Mouse (Mus musculus) E14TG2a.4 (cell line): ENCODE results near the gene Tmem44.
A peak's percentile ranks its signal among the peaks of the same experiment; 100 is the strongest.

Source experiments
- H3K27me3 ChIP-seq: 2 replicates; pipeline ENCODE4 v1.6.1; 2014; ENCODE audit warnings: low read length, control low read depth; ENCODE audit not compliant: insufficient read depth
- H3K36me3 ChIP-seq: 2 replicates; pipeline ENCODE4 v1.6.1; 2014; ENCODE audit warnings: low read length, control low read depth; ENCODE audit not compliant: insufficient read depth
- H3K4me1 ChIP-seq: replicated peaks from 2 replicates; pipeline ENCODE4 v1.6.1; 2014; ENCODE audit warnings: low read depth, low read length, control low read depth
- H3K4me3 ChIP-seq: replicated peaks from 2 replicates; pipeline ENCODE4 v1.5.1; 2014; ENCODE audit warnings: mild to moderate bottlenecking, low read length
- H3K9me3 ChIP-seq: 2 replicates; pipeline ENCODE4 v1.6.1; 2014; ENCODE audit warnings: low read length, control low read depth
- CTCF ChIP-seq: conservative IDR thresholded peaks from 2 replicates; pipeline ENCODE4 v1.5.1; 2014; ENCODE audit warnings: low read length
- NANOG ChIP-seq: IDR thresholded peaks from 2 replicates; pipeline ENCODE4 v1.6.1; 2014; ENCODE audit warnings: borderline replicate concordance, low read length, mixed read lengths
- POU5F1 ChIP-seq: IDR thresholded peaks from 2 replicates; pipeline ENCODE4 v1.6.1; 2014; ENCODE audit warnings: low read length, borderline replicate concordance

The Tmem44 gene

GRCm38 (mm10) chr16:30543386-30543785, 7.3 kb downstream of the Tmem44 start:
- H3K4me1 ChIP-seq = peaks cover 38% of the 10 kb centered on the region
- H3K9me3 ChIP-seq = peaks cover 5% of the 10 kb centered on the region
- no peak for TF ChIP-seq NANOG
- peaks cover 13% of the 10 kb centered on the region for H3K27me3 ChIP-seq
- H3K4me3 ChIP-seq = no peak overlapping the region
- H3K36me3 ChIP-seq = 0 out of 2 replicates have a peak, but pooled peaks cover 3% of the 10 kb centered on the region

DNA sequence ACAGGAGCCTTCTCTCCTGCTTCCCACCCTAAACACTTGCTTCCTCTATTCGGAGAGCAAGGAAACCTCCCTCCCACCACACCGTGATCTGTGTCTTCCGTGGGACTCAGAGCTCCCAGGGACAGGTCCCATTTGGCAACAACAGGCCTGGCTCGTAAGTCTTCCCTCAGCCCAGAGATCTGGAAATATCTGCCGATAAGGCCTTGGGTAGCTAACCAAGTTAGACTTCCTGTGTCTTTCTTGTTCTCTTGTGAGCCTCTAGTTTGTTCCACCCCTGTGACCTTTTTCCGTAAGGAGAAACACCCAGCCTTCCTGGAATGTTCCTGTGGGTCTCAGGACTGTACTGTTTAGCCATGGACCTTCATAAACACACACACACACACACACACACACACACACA, 7.8 kb downstream of the Tmem44 start:
- Histone ChIP-seq H3K4me1 (peaks cover 35% of the 10 kb centered on the region), H3K9me3 (peaks cover 5% of the 10 kb centered on the region), H3K27me3 (peaks cover 10% of the 10 kb centered on the region; the same call in 1 of the 2 replicates), H3K4me3 (no peak overlapping the region), H3K36me3 (0 out of 2 replicates have a peak, but pooled peaks cover 3% of the 10 kb centered on the region)
- TF ChIP-seq CTCF = no peak
- no peak for TF ChIP-seq NANOG
- TF ChIP-seq POU5F1 = no peak

DNA sequence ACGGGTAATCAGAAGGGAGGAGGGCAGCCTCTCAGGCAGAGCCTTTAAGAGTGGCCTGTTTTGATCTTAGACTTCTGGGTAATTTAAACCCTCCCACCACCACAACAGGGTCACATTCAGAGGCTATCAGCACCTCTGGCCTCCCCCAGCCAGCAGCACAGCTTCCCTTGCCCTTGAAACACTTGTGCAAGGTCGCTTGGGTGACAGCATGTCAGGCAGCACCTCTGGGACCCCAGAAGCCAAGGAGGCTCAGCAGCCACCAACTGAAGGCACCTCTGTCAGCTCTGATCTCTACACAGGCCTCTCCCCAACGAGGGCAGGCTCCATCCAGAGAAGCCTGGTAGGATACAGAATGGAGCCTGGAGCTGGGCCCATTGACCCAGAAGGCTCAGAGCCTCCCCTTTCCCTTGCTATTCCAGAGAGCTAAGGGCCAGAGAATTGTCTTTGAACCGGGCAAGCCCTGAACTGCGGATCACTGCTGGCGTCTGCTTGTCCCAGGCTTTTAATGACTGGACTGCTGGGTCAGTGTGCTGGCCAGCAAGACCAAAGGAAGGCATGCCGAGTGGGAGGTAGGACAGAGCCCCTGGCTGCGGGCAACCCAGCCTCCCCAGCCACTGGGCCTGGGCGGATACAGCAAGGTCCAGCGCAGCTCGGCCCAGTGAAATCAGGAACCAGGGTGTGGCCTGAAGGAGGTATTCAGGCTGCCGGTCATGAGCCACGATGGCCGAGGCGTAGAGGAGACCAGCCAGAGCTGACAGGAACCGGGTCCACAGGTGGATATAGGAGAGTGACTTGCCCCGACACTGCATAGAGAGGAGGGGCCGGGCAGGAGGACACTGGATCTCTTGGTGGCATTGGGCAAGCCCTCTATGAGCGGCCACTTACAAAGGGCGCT, 10.3 kb downstream of the Tmem44 start:
- Histone ChIP-seq H3K36me3 (0 out of 2 replicates have a peak, but pooled peaks cover 3% of the 10 kb centered on the region), H3K4me3 (peak overlapping the region; percentile 69), H3K9me3 (no peaks in the 10 kb centered on the region), H3K4me1 (peaks cover 31% of the 10 kb centered on the region), H3K27me3 (peaks cover 10% of the 10 kb centered on the region; the same call in 1 of the 2 replicates)
- no peak for TF ChIP-seq CTCF

GRCm38 (mm10) chr16:30539433-30539832, 11.2 kb downstream of the Tmem44 start:
- no peaks in the 10 kb centered on the region for H3K9me3 ChIP-seq
- H3K36me3 ChIP-seq = no peaks in the 10 kb centered on the region
- TF ChIP-seq NANOG = no peak
- no peak for TF ChIP-seq POU5F1
- peak; percentile 84 for TF ChIP-seq CTCF
- no peak overlapping the region for H3K4me3 ChIP-seq
- peaks cover 10% of the 10 kb centered on the region; the same call in 1 of the 2 replicates for H3K27me3 ChIP-seq
- H3K4me1 ChIP-seq = peaks cover 31% of the 10 kb centered on the region

DNA sequence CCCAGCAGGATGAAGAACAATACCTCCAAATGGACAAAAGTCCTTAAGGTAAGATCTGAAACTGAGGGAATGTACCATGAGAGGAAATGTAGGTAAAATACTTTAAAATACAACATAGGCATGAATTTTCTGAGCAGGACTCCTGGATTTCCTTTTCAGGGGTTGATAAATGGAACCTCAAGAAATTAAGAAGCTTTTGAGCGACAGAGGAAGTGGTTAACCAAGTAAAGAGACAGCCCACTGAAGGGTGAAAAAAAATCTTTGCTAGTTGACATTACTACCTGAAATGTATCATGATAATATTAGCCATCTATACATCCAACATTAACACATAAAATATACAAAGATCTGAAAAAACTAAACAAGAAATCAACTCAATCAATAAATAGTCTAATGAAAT, 15.6 kb downstream of the Tmem44 start:
- H3K4me3 ChIP-seq = no peak overlapping the region
- TF ChIP-seq NANOG = no peak
- TF ChIP-seq POU5F1 = no peak
- TF ChIP-seq CTCF = no peak
- no peaks in the 10 kb centered on the region for H3K36me3 ChIP-seq
- peaks cover 21% of the 10 kb centered on the region for H3K4me1 ChIP-seq
- H3K9me3 ChIP-seq = no peaks in the 10 kb centered on the region
- H3K27me3 ChIP-seq = no peaks in the 10 kb centered on the region

DNA sequence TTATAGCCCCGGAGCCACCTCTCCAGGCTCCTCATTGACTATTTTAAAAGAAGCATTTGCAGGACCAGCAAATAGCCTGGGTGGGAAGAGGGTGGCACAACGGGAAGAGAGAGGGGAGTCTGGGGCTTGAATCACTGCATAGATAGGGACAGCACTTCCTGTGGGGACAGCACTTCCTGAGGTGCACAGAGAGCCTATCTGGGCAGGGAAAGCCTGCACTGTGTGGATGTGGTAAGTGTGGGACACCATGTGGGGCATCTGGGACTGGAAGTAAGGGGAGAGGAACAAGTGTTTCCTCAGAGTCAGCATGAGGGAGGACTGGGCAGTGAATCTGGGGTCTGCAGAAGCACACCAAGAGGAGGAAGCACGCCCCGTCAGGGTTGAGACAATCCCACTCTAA, 17.1 kb downstream of the Tmem44 start:
- H3K4me3 ChIP-seq = no peak overlapping the region
- no peaks in the 10 kb centered on the region for H3K9me3 ChIP-seq
- H3K4me1 ChIP-seq = peaks cover 6% of the 10 kb centered on the region; the same call in 1 of the 2 replicates
- no peaks in the 10 kb centered on the region for H3K36me3 ChIP-seq
- no peaks in the 10 kb centered on the region for H3K27me3 ChIP-seq
- no peak for TF ChIP-seq CTCF
- TF ChIP-seq POU5F1 = no peak
- TF ChIP-seq NANOG = no peak

GRCm38 (mm10) chr16:30532929-30533328, 17.7 kb downstream of the Tmem44 start:
- Histone ChIP-seq H3K36me3 (no peaks in the 10 kb centered on the region), H3K4me3 (no peak overlapping the region), H3K9me3 (no peaks in the 10 kb centered on the region), H3K27me3 (no peaks in the 10 kb centered on the region), H3K4me1 (peaks cover 5% of the 10 kb centered on the region; the same call in 1 of the 2 replicates)
- TF ChIP-seq POU5F1 = no peak

DNA sequence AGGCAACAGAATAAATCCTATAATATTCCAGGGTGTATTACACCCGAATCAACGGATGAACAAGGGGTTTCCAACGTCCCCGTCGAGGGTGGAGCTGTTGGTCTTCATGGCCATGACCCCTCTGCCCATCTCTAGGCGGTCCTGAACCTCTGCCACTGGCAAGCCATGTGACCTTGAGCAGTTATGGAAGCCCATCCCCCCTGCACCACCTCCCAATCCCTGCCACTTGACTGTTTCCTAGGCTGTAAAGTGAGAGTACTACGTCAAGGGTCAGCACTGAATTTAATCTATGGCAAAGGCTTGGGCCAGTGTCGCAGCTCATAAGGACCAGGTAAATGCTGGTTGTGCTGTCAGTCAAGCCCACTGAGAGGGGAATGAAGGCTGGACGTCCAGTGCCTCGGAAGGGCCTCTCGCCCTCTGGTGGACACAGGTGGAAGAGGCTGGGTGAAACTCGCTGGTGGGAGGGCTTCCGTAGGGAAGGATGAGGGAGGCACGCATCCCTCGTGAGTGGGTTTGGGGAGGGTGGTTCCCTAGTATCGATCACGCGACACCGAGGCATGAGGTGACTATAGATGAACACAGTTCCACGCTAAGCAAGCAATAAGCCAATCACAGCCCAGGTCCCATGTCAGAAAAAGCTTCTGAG, 18.8 kb downstream of the Tmem44 start:
- Histone ChIP-seq H3K9me3 (no peaks in the 10 kb centered on the region), H3K4me1 (peaks cover 5% of the 10 kb centered on the region; the same call in 1 of the 2 replicates), H3K36me3 (no peaks in the 10 kb centered on the region), H3K27me3 (no peaks in the 10 kb centered on the region), H3K4me3 (no peak overlapping the region)
- no peak for TF ChIP-seq POU5F1
- TF ChIP-seq CTCF = peak; percentile 72

DNA sequence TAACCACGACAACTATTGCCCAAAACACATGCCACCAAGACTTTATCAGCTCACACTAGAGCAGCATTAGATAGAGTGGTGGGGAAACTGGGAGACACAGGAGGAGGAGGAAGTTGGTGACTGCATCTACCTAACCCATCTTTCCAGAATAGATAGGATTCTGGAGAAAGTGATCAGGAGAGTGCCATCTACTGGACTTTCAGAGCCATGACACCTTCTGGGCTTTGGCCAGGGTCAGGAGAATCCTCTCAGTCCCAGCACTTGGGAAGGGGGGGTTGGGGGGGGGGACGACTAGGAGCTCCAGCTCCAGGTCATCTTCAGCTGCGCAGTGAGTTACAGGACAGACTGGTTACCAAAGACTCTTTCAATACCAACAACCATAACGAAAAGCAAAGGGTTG, 19.8 kb downstream of the Tmem44 start:
- no peaks in the 10 kb centered on the region for H3K27me3 ChIP-seq
- peaks cover 5% of the 10 kb centered on the region; the same call in 1 of the 2 replicates for H3K4me1 ChIP-seq
- no peak overlapping the region for H3K4me3 ChIP-seq

More for the DNA sequence above, 19.8 kb downstream of the Tmem44 start:
- Histone ChIP-seq H3K36me3 (no peaks in the 10 kb centered on the region), H3K9me3 (no peaks in the 10 kb centered on the region)
- TF ChIP-seq NANOG (no peak), POU5F1 (no peak), CTCF (peak; percentile 63)
